Mouse (Mus musculus): ENCODE data around the gene Srcin1. TPM values are rescaled to one million over a fixed set of nuclear protein-coding genes. Genes with fewer than 3 reads are reported as not detected.

Srcin1 gene
- total RNA-seq, 2 experiments from 2014 or later: 309 to 331 TPM

DNA sequence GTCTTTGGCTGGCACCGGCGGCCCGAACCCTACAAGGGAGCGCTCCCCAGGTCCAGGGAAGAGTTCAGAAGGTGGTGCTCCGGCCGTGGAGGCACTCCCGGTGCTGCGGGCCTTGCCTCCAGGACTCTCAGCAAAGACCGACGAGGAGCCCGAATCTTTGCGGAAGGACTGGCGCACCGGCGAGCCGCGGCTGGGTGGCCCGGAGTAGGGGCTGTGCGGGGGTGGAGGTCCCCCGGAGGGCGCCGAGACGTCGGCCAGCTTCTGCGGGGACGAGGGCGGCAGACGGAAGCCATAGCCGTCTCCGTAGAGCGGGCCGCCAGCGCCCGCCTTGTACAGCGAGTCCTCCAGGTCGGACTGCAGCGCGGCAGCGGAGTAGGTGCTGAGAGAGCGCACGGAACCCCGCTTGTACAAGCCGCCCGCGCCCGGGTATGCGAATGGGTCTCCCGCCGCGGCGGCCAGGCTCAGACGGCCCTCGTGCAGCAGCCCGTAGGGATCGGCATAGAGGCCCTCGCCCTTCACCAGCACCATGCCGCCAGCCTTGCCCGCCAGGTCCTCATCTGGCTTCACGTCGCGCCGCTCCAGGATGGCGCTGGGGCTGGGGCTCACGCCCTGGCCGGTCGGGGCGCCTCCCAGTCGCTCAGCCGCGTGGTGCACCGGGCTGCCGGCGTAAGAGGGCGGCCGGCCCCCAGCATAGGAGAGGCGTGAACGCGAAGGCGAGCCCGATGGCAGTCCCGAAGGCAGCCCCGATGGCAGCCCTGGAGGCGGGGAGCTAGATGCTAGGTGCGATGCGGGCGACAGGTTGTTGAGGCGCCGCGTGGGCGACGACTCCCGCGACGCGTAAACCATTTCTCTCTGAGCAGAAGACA lies 41.3 kb downstream of the Srcin1 start:
- no peak for DNase-seq (ENCODE audit: low spot score in 2 of 2)

DNA sequence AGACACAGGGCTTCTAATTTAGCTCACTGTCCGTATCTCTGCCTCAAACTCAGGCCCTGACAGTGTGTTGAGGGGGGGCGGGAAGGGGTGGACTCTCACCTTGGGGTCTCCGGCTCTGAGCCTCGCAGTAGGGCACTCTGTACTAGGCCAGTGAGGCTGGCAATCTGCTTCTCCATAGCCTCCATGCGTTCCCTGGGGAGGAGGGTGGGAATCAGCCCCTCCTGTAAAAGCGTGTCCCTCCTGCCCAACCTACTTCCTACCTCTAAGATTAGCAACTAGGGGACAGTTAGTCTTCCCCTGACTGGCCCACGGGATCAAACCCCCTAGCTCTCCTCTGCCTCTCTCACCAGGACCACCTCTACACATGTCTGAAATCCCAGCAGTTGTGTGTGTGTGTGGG lies 42.3 kb downstream of the Srcin1 start:
- no peak for DNase-seq (ENCODE audit: low spot score in 2 of 2)

DNA sequence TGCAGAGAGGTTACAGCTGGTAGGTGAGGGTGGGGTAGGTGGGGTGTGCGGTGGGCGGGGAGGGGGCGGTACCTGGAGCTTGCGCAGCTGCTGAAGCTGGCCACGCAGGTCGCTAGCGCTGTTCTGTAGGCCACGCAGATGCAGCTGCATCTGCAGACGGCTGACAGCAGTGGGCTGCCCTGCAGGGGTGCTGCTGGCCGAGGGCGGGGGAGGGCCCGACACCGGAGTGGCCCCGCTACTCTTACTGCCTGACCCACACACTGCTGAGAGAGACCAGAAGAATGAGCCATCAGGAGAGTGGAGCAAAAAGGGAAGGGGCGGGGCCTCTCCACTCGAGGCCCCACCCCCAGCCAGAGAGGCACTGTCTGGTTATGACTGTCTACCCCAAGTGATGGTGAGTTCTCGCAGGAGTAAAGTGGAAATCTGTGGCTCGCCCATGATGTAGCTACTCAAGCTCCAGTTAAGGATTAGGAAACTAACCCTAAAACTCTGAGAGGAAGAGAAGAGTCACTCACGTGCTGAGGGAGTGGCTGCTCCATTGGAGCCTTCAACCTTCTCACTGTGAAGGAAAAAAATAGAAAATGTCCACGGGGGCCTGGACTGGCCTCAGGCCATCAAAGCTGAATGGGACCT lies 42.9 kb downstream of the Srcin1 start:
- no peak for DNase-seq (ENCODE audit: low spot score in 2 of 2)

DNA sequence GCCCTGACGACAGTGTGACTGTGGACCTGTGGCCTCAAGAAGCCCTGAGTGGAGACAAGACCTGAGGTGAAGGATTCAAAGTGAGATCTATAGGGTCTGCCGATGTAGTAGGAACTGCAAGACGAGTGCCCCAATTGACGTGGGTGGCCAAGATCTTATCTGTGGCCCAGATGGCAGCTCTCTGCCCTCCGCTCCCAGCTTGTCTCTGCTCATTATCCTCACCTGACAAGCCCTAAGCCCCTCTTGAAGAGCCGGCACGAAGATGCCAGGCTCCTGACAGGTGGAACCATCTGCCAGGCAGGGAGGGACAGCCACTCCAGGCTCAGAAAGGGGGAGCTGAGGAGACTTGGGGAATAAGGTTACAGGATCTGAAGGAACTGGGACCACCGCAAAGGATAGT lies 43.6 kb downstream of the Srcin1 start:
- DNase-seq (ENCODE audit: low spot score in 2 of 2): no peak

DNA sequence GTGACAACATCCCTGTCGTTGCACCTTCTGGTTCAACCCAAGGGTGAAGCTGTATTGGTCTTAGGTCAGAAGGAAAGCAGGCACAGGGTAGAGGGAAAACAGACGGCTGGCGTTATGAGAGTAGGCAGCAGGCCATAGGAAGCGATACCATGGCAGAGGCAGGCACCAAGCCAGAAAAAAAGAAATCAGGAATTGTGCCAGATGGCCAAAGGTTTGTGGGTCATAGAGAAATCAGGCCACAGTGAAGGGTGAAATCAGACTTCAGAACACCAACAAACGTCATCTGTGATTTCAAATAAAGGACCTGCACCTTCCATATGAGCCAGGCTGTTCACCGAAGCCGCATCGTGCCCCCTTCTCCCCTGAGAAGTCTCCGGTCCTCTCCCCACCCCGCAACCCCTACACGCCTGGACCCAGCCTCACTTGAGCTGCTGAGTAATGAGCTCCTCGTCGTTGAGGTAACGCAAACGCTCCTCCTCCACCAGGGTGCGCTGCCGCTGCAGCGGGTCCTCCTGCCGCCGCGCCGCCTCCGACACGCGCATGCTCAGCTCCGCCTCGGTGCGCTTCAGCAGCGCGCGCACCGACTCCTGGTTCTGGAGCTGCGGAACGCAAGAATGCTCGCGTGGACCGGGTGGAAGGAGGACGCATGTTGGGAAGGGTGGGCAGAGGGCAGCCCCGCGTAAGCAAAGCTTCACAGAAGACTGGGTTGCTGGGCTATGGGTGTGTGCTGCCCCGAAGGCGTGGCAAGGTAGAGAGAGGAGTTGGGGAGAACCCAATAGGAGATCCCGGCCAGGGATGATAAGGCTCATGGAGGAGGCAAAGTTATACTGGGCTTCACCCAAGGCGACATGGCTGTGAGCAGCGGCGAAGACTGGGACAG lies 44.4 kb downstream of the Srcin1 start:
- peak; percentile 89 to 91 for DNase-seq (ENCODE audit: low spot score in 2 of 2)

DNA sequence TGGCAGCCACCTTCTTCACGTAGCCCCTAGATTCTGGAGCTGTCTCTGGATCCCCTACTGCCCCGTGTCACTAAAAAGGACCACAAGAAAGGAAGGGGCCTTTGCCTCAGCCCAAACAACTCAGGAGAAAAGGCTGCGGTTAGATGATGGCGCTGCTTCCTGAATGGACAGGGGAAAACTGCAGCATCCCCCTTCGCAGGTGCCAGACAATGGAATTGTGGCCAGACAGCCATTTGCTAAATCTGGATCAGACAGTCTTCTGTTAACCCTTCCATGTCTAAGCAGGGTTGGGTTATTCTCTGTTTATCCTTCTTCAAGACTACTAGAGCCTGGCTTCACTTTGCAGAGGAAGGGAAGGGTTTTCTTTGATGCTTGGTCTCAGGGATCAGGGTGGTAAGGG lies 45.0 kb downstream of the Srcin1 start:
- DNase-seq (ENCODE audit: low spot score in 2 of 2): no peak

DNA sequence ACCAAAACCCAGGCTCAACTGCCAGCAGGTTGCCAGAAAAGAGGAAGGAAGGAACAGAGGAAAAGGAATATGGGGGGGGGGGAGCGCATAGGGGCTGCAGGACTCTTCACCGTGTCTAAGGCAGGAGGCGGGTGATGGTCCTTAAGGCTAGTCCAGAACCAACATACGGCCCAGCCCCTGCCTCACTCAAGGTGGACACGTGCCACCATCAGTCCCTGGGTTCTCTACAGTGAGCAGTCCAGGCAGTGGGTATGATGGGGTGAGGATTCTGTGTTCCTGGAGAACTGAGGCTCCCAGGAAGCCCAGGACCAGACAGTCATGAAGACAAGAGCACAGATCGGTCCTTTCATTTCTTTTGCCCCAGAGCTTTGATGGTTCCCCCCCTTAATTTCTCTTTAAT lies 45.9 kb downstream of the Srcin1 start:
- no peak for DNase-seq (ENCODE audit: low spot score in 2 of 2)

DNA sequence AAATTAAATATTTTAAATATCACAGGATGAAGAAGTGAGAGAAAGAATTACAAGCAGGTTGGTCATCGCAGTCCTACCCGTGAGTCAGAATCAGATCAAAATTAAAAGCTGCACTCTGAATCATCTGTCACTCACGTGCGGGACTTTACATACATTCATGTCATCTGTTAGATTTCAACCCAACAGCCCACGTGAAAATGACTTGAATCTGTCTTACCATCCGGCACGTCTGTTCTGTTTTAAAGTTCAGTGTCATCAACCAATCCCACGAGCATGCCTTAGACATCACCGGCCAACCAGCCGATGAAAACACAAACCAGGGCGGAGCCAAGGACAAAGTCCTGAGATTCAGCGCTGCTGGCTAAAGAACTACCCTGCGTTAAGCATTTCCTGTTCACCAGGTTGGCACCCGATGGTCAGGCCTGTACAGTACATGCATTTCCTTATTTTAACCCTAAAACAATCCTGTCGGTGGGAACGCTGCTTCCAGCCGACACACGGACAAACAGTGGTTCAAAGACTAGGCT lies 47.6 kb downstream of the Srcin1 start:
- DNase-seq (ENCODE audit: low spot score in 2 of 2): no peak

DNA sequence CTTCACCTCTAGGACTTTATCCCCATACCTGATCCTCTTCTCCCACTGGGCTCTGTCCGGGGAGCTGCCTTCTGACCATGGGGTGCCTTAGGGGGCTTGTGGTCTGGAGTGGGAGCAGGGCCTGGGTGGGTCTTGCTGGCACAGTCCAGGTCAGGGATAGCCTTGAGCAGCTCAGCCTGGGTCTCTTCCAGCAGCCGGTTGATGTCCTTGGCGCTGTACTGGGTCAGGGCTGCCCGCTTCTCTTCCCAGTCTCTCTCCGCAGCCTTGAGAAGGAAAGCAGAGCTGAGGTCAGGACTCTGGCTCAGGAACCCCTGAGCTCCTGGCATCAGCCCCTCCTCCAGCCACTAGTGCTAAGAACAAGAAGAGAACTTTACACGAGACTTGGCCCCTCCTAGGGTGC lies 50.7 kb downstream of the Srcin1 start:
- DNase-seq (ENCODE audit: low spot score in 2 of 2): no peak

DNA sequence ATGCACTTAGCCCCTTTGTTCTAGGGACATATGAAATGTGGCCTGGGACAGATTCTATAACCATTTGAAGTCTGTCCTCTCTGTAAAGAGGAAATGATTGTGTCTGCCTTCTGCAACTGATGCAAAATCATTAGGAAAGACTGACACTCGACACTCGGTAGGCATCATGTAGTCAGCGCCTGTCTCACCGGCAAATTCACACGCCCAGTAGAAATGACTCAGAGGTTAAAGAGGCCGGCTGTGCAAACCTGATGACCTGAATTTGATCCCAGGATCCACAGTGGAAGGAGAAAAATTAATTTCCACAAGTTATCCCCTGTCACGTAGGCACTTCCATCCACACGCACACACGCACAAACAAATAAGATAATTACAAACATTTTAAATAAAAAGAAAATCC lies 51.7 kb downstream of the Srcin1 start:
- no peak for DNase-seq (ENCODE audit: low spot score in 2 of 2)

DNA sequence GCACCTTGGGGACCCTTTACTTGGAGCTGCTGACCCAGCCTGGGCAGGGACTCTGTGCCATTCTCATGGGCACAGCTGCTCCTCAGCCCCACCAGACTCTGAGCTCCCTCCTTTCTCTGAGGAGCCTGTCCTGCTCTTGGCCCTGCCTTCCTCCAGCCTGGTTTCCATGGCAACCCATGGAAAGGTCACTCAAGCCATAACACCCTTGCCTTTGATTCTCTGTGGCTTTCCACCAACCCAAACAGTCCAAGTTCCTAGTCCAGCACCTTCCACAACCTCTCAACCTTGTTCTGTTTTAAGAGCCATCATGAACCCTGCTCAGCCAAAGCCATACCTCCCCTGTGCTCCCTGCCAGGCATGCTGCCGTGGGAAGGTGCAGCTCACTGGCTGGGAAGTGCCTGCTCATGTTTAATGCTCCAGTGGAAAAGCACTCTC lies 52.1 kb downstream of the Srcin1 start:
- no peak for DNase-seq (ENCODE audit: low spot score in 2 of 2)

DNA sequence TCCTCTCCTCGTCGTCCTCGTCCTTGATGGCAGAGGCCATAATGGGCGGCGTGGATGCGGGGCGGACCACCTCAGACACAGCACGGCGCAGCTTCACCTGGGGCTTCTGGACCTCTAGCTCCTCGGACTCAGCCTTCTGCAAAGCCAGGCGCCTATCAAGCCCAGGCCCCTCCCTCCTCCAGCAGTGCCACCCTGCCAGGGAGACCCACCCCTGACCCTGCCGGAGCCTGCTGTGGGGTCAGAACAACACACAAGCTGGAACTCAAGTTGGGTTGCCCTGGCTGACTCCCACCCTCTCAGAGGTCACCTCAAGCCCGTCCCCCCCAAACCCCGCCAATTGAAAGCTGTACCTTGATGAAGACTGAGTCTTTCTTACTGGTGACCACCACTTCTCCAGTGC lies 52.9 kb downstream of the Srcin1 start:
- no peak for DNase-seq (ENCODE audit: low spot score in 2 of 2)

DNA sequence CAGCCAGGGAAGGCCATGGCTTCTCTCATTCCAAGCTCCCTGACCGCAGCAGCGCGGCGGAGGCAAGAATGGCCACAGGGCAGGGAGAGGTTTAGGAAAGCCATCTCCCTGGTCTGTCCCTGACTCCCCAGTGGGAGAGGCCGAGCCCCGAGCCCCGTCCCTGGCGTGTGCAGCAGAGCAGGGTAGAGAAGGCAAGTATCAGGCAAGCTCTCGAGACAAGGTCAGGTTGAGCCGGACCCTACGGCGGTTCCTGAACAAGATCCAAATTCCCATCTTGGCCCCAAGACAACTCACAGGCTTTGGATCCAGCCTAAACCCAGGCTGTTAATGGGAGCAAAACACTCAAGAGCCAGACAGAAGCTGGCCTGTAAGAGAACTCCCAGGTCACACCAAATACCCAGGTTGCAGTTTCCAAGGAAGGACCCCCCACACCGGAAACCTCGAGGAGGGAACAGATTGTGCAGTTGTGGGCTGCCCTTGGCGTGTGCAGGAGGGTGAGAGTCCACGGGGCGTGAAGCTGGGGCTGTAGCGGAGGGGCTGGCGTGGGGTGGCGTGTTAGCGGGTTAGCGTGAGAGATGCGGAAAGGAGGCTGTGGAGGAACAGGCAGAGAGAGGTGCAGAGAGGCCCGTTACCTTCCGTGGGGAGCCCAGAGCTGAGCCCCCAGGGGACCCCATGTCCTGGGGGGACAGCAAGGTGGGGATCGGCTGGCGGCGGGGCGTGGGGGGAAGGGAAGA lies 54.1 kb downstream of the Srcin1 start:
- no peak for DNase-seq (ENCODE audit: low spot score in 2 of 2)

DNA sequence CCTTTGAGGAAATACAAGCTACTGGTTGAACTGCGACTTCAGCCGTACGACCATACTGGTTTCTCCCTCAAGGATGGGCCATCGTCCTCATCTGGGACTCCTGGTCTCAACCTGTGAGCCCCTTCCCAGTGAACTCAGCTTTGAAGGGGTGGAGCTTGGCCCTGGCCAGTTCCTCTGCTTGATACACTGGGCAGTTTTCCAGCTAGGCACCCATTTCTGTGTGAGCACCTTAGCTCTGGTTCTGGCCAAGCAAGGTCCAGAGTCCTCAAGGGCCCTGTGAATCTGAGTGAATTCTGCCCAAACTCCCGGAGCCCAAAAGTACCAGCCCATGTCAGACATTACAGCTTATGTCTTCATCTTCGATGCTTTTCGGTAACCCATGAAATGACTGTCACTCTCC lies 55.4 kb downstream of the Srcin1 start:
- no peak for DNase-seq (ENCODE audit: low spot score in 2 of 2)

DNA sequence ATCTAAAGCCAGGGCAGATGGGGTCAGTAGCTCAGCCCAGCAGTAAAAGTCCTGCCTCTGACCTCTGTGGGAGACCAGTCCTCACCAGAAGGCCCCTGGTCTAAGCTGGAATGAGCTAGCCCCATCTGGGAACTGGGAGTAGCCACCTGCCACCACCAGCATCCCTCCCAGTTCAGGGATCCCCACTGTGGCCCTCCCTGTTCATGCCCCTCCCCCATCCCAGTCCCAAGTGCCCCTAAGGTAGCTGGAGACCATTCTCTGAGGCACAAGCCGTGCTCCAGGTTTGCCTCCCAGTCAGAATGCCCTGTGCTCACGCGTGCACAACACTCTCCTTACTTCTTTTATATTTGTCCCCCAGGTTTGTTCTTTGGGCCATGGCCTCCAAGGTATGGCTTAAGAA lies 62.9 kb downstream of the Srcin1 start:
- DNase-seq (ENCODE audit: low spot score in 2 of 2): no peak

DNA sequence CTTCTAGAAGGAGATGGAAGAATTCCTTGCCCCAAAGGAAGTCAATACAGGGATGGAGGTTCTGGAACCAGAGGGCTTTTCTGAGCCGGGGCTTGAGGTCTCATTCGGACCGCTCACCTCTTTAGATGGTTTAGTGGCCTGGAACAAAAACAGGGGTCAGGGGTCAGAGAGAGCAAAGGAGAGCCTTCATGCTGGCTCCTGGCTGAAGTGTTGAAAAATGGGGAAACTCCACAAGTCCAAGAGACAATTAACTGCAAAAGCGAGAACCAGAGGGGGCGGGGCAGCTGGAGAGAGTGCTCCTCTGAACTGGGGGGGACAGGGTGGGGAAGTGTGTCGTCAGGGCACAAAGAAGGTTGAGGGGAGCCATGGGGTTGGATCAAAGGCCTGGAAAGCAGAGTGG lies 63.5 kb downstream of the Srcin1 start:
- no peak for DNase-seq (ENCODE audit: low spot score in 2 of 2)

DNA sequence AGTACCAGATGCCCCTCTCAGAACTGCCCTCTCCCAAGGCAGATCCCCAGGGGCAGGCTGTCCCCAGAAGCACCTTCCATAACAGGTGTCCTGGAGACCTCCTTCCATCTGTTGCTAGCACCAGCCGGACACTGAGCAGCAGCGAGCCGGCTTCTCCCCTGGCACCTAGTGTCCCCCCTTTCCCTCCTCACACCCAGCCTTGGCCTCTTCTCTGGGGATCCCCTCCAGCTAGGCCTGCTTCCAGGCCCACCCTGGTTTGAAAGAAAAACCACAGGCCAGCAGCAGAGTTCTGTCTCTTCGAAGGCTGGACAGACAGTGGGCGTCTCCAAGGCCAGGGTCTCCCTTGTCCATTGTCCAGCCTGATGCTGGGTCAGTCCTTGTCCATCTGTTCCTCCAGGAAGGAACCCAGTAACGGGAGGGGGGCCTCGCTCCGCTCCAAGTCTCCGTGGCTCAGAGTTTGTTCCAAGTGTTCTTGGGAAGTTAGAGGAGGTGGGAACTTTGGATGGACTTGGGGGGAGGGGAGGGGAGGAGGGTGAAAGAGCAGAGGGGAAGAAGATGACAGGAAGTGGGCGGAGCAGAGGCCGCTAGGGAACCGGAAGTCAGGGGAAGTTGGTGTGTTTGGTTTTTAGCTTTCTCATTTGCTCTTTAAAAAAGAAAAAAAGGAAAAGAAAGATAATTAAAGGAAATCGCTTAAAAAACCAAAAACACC lies 64.2 kb downstream of the Srcin1 start:
- no peak for DNase-seq (ENCODE audit: low spot score in 2 of 2)

DNA sequence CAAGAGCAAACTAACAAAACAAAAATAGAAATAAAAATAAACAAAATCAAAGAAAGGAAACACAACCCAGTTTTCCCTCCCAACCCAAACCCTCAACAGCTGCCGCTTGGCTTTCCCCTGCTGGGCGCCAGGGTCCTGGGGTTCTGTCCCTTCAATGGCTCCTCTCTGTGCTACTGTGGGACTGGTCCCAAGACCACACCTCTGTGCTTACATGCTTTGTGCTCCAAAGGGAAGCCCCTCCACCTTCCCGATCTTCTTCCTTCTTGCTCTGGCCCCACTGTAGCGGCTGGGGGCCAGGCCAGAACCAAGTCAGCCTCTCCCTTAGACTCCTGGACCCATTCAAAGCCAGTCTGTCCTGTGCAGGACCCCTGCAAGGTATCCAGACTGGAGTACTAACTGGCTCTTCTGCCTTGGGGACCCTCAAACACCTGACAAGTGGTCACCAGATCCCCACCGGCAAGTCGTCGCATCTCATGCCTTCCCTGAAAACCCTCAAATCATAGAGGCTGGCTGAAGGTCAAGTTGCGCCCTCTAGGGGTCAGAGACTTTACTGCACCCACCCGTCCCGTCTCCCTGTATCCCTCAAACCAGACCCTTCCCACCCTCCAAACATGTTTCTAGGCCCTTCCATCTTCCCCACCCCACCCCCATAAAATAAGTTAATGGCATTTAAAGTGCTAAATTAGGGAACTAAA lies 64.9 kb downstream of the Srcin1 start:
- DNase-seq (ENCODE audit: low spot score in 2 of 2): peak; percentile 61 to 62

DNA sequence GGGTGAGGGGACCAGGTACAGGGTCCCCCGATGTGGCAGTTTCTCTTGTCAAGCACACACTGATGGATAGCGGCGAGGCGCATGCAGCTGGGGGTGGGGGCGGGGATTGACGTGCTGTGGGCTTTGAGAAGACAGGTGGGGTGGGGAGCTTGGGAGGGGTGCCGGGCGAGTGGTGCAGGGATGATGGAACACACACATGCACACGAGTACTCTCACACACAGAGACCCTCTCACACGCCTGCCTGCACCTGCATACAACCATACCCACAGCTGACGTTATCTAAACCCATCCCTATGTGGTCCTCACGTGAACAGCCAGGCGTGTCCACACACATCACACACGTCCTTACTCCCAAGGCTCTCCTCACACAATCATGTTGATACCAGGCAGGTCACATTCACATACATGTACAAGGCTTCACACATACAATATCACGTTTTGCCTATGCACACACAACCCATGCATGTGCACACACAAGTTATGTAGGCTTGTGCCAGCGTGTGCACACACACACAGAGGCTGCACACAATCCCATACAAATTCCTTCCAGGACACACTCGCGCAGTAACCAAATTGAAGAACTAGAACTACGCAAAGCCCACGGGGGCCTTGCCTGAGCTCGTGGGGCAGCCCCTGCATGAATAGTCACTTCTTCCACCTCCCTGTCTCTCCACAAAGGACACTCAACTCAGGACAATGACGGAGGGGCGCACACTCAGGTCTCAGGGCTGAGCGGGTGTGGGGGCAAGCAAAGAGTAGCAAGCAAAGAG lies 66.1 kb downstream of the Srcin1 start:
- DNase-seq (ENCODE audit: low spot score in 2 of 2): no peak

All from layer of hippocampus, postnatal 14 days (tissue).